Mouse (Mus musculus) kidney, embryonic 16.5 days (tissue): ENCODE data around the gene Lpar1. TPM values are rescaled to one million over a fixed set of nuclear protein-coding genes. Genes with fewer than 3 reads are reported as not detected.

Experiments
- ATAC-seq: fragments of 200-750 bp; cut with Nextera tagmentation; 2 replicates; pipeline ENCODE4 v1.8.0; 2017; ENCODE audit warnings: moderate TSS enrichment; ENCODE audit not compliant: low FRiP score, low TSS enrichment
- H3K27ac ChIP-seq: fragments of 300-500 bp; sonication (generic); 2 replicates; pipeline ENCODE4 v1.5.1; 2014; ENCODE audit warnings: low read length
- H3K27me3 ChIP-seq: fragments of 300-500 bp; sonication (generic); 2 replicates; pipeline ENCODE4 v1.6.1; 2014; ENCODE audit warnings: low read length, control low read depth, mixed read lengths; ENCODE audit not compliant: insufficient read depth
- H3K36me3 ChIP-seq: fragments of 300-500 bp; sonication (generic); 2 replicates; pipeline ENCODE4 v1.6.1; 2014; ENCODE audit warnings: low read length, control low read depth, mixed read lengths; ENCODE audit not compliant: insufficient read depth
- H3K4me1 ChIP-seq: fragments of 300-500 bp; sonication (generic); 2 replicates; pipeline ENCODE4 v1.6.1; 2014; ENCODE audit warnings: low read length, control low read depth, mixed read lengths; ENCODE audit not compliant: insufficient read depth
- H3K4me2 ChIP-seq: fragments of 300-500 bp; sonication (generic); replicated peaks from 2 replicates; pipeline ENCODE4 v1.6.1; 2014; ENCODE audit warnings: low read depth, low read length
- H3K4me3 ChIP-seq: fragments of 300-500 bp; sonication (generic); 2 replicates; pipeline ENCODE4 v1.5.1; 2014; ENCODE audit warnings: mild to moderate bottlenecking, low read length
- H3K9ac ChIP-seq: fragments of 300-500 bp; sonication (generic); replicated peaks from 2 replicates; pipeline ENCODE4 v1.6.1; 2014; ENCODE audit warnings: low read length
- H3K9me3 ChIP-seq: fragments of 300-500 bp; sonication (generic); 2 replicates; pipeline ENCODE4 v1.6.1; 2016; ENCODE audit warnings: low read length, control low read depth
- WGBS: fragments of 180-500 bp; shearing (Covaris S2); extraction: QIAGEN DNeasy Blood & Tissue Kit; methylation state at CpG from one replicate; pipeline ENCODE4 v1.1.7; 2014; 5-methylcytosine and 5-hydroxymethylcytosine counted together
- polyA plus RNA-seq: library from polyadenylated mRNA; unstranded; fragments of >200 nt; fragmentation: Nextera tagmentation; extraction: Ambion mirVana; gene quantifications from 2 replicates; pipeline ENCODE4 v1.2.1, GENCODE M21; 2015

The Lpar1 gene
- polyA plus RNA-seq, 1 experiment from 2014 or later, result 36.2 TPM

GRCm38 (mm10) chr4:58534141-58534571 lies 19.5 kb downstream of the Lpar1 start:
- Histone ChIP-seq H3K4me2 (peak overlapping the region; percentile 32; the same call in 1 of the 2 replicates), H3K4me3 (no peak overlapping the region), H3K36me3 (no peaks in the 10 kb centered on the region), H3K27me3 (no peaks in the 10 kb centered on the region), H3K9ac (no peak overlapping the region), H3K4me1 (peaks cover 20% of the 10 kb centered on the region), H3K27ac (no peak overlapping the region), H3K9me3 (peaks cover 4% of the 10 kb centered on the region; the same call in 1 of the 2 replicates)
- no peak for ATAC-seq
- WGBS, result 21% methylated on average over 13 of the region's 13 CpGs

- no peak overlapping the region for H3K4me3 ChIP-seq
- H3K27me3 ChIP-seq, result no peaks in the 10 kb centered on the region
- H3K4me2 ChIP-seq, result no peak overlapping the region
- no peak overlapping the region for H3K27ac ChIP-seq
- no peaks in the 10 kb centered on the region for H3K36me3 ChIP-seq
- H3K4me1 ChIP-seq, result peaks cover 20% of the 10 kb centered on the region
- WGBS, result 38% methylated on average over 3 of the region's 3 CpGs
- peaks cover 4% of the 10 kb centered on the region; the same call in 1 of the 2 replicates for H3K9me3 ChIP-seq
- no peak overlapping the region for H3K9ac ChIP-seq
- ATAC-seq, result no peak
Observed at GRCm38 (mm10) chr4:58533519-58533918, 20.2 kb downstream of the Lpar1 start.

GRCm38 (mm10) chr4:58532326-58532725 lies 21.4 kb downstream of the Lpar1 start:
- 63% methylated on average over 3 of the region's 3 CpGs for WGBS
- H3K4me1 ChIP-seq, result peaks cover 20% of the 10 kb centered on the region

GRCm38 (mm10) chr4:58530706-58531105 lies 23.0 kb downstream of the Lpar1 start:
- Histone ChIP-seq H3K9ac (no peak overlapping the region), H3K27ac (no peak overlapping the region), H3K4me3 (no peak overlapping the region), H3K27me3 (no peaks in the 10 kb centered on the region), H3K4me2 (no peak overlapping the region), H3K4me1 (peaks cover 20% of the 10 kb centered on the region), H3K36me3 (no peaks in the 10 kb centered on the region), H3K9me3 (no peaks in the 10 kb centered on the region)
- ATAC-seq, result no peak
- WGBS, result 65% methylated on average over 5 of the region's 5 CpGs

More at GRCm38 (mm10) chr4:58532326-58532725, 21.4 kb downstream of the Lpar1 start:
- H3K4me3 ChIP-seq, result no peak overlapping the region
- peaks cover 2% of the 10 kb centered on the region; the same call in 1 of the 2 replicates for H3K9me3 ChIP-seq
- no peaks in the 10 kb centered on the region for H3K27me3 ChIP-seq
- H3K36me3 ChIP-seq, result no peaks in the 10 kb centered on the region
- no peak overlapping the region for H3K27ac ChIP-seq
- H3K9ac ChIP-seq, result no peak overlapping the region
- no peak overlapping the region for H3K4me2 ChIP-seq
- no peak for ATAC-seq

GRCm38 (mm10) chr4:58530279-58530678 lies 23.4 kb downstream of the Lpar1 start:
- ATAC-seq, result no peak
- 25% methylated on average over 3 of the region's 3 CpGs for WGBS
- no peaks in the 10 kb centered on the region for H3K36me3 ChIP-seq
- H3K9me3 ChIP-seq, result no peaks in the 10 kb centered on the region
- no peak overlapping the region for H3K4me3 ChIP-seq
- no peak overlapping the region for H3K27ac ChIP-seq
- no peak overlapping the region for H3K9ac ChIP-seq
- no peak overlapping the region for H3K4me2 ChIP-seq
- H3K27me3 ChIP-seq, result no peaks in the 10 kb centered on the region
- H3K4me1 ChIP-seq, result peaks cover 20% of the 10 kb centered on the region

GRCm38 (mm10) chr4:58527852-58528251 lies 25.8 kb downstream of the Lpar1 start:
- Histone ChIP-seq H3K4me2 (no peak overlapping the region), H3K9me3 (0 out of 2 replicates have a peak, but pooled peaks cover 2% of the 10 kb centered on the region), H3K27me3 (no peaks in the 10 kb centered on the region), H3K9ac (no peak overlapping the region), H3K36me3 (no peaks in the 10 kb centered on the region), H3K4me3 (no peak overlapping the region), H3K27ac (no peak overlapping the region), H3K4me1 (peaks cover 5% of the 10 kb centered on the region)
- no peak for ATAC-seq
- 81% methylated on average over 3 of the region's 3 CpGs for WGBS

- Histone ChIP-seq H3K9me3 (0 out of 2 replicates have a peak, but pooled peaks cover 5% of the 10 kb centered on the region), H3K36me3 (no peaks in the 10 kb centered on the region), H3K4me3 (no peak overlapping the region), H3K9ac (no peak overlapping the region), H3K27ac (no peak overlapping the region), H3K27me3 (no peaks in the 10 kb centered on the region), H3K4me1 (peaks cover 3% of the 10 kb centered on the region; the same call in 1 of the 2 replicates), H3K4me2 (no peak overlapping the region)
- WGBS, result 67% methylated on average over 8 of the region's 8 CpGs
- no peak for ATAC-seq
Observed at GRCm38 (mm10) chr4:58521137-58521536, 32.6 kb downstream of the Lpar1 start.

GRCm38 (mm10) chr4:58520531-58520930 lies 33.2 kb downstream of the Lpar1 start:
- ATAC-seq, result no peak
- 0 out of 2 replicates have a peak, but pooled peaks cover 5% of the 10 kb centered on the region for H3K9me3 ChIP-seq
- H3K27me3 ChIP-seq, result no peaks in the 10 kb centered on the region
- H3K4me3 ChIP-seq, result no peak overlapping the region
- peaks cover 3% of the 10 kb centered on the region; the same call in 1 of the 2 replicates for H3K4me1 ChIP-seq
- H3K36me3 ChIP-seq, result no peaks in the 10 kb centered on the region
- no peak overlapping the region for H3K4me2 ChIP-seq
- WGBS, result 74% methylated on average over 5 of the region's 5 CpGs
- no peak overlapping the region for H3K9ac ChIP-seq
- no peak overlapping the region for H3K27ac ChIP-seq

GRCm38 (mm10) chr4:58519891-58520290 lies 33.8 kb downstream of the Lpar1 start:
- Histone ChIP-seq H3K9ac (no peak overlapping the region), H3K9me3 (0 out of 2 replicates have a peak, but pooled peaks cover 5% of the 10 kb centered on the region), H3K4me3 (no peak overlapping the region), H3K36me3 (no peaks in the 10 kb centered on the region), H3K27ac (no peak overlapping the region), H3K4me1 (peaks cover 3% of the 10 kb centered on the region; the same call in 1 of the 2 replicates), H3K4me2 (no peak overlapping the region), H3K27me3 (no peaks in the 10 kb centered on the region)
- no peak for ATAC-seq
- WGBS, result 72% methylated on average over 4 of the region's 4 CpGs

- peaks cover 3% of the 10 kb centered on the region; the same call in 1 of the 2 replicates for H3K4me1 ChIP-seq
- no peak overlapping the region for H3K4me2 ChIP-seq
- no peaks in the 10 kb centered on the region for H3K27me3 ChIP-seq
- H3K36me3 ChIP-seq, result no peaks in the 10 kb centered on the region
- no peak overlapping the region for H3K27ac ChIP-seq
- 57% methylated on average over 9 of the region's 9 CpGs for WGBS
- no peak overlapping the region for H3K9ac ChIP-seq
- H3K9me3 ChIP-seq, result 0 out of 2 replicates have a peak, but pooled peaks cover 5% of the 10 kb centered on the region
- no peak overlapping the region for H3K4me3 ChIP-seq
- ATAC-seq, result no peak
Observed at GRCm38 (mm10) chr4:58518215-58518988, 35.3 kb downstream of the Lpar1 start.
